Mouse (Mus musculus) cortical plate, adult 2 months (tissue): ENCODE data around the gene Slc39a11. TPM values are rescaled to one million over a fixed set of nuclear protein-coding genes. Genes with fewer than 3 reads are reported as not detected.
A peak's percentile ranks its signal among the peaks of the same experiment; 100 is the strongest.

Experiments used
- H3K27ac ChIP-seq: fragments of 200-500 bp; 2 replicates; pipeline ENCODE4 v1.5.1; 2012; ENCODE audit warnings: low read length, control low read depth, inconsistent platforms; ENCODE audit not compliant: insufficient read depth
- H3K4me1 ChIP-seq: fragments of 200-500 bp; 2 replicates; pipeline ENCODE4 v1.6.1; 2011; ENCODE audit warnings: low read length; ENCODE audit not compliant: control insufficient read depth, insufficient read depth
- H3K4me3 ChIP-seq: fragments of 200-500 bp; 2 replicates; pipeline ENCODE4 v1.5.1; 2011; ENCODE audit warnings: mild to moderate bottlenecking, low read length, control low read depth; ENCODE audit not compliant: insufficient read depth
- CTCF ChIP-seq: fragments of 200-500 bp; IDR thresholded peaks from 2 replicates; pipeline ENCODE4 v1.5.1; 2011; ENCODE audit warnings: mild to moderate bottlenecking, control low read depth, low read length; ENCODE audit not compliant: insufficient read depth; ENCODE audit errors: extremely low read depth
- POLR2A ChIP-seq: fragments of 200-500 bp; IDR thresholded peaks from 2 replicates; pipeline ENCODE4 v1.6.1; 2011; ENCODE audit warnings: mild to moderate bottlenecking, low read length, control low read depth; ENCODE audit not compliant: insufficient read depth; ENCODE audit errors: extremely low read depth
- polyA plus RNA-seq: library from polyadenylated mRNA; depleted of rRNA; stranded (reverse); fragments of >200 nt; gene quantifications from 2 replicates; pipeline ENCODE4 v1.2.3, GENCODE M21; 2012

Slc39a11 gene
- polyA plus RNA-seq, 1 experiment = 11.4 TPM

DNA sequence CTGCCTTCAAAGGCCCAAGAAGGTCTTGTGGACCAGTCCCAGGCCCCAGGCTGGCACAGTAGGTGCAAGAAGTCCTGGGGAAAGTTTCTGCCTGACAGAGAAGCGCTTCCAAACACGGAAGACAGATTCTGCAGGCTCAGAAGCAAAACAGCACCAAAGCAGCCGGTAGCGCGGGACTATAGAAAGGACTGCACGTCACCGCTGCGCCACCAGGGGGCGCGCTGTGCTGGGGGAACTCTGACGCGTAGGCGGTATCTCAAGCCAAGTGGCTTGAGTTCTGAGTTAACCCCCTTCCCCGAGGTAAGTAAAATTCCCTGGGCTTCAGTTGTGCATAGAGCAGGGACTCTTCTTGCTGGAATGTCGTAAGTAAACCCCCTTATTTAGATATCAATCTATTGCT lies 1.7 kb downstream of the Slc39a11 start:
- TF ChIP-seq POLR2A = no peak
- TF ChIP-seq CTCF = peak; percentile 80
- H3K4me1 ChIP-seq = peaks cover 2% of the 10 kb centered on the region; the same call in 1 of the 2 replicates
- H3K27ac ChIP-seq = no peak overlapping the region
- no peak overlapping the region for H3K4me3 ChIP-seq

DNA sequence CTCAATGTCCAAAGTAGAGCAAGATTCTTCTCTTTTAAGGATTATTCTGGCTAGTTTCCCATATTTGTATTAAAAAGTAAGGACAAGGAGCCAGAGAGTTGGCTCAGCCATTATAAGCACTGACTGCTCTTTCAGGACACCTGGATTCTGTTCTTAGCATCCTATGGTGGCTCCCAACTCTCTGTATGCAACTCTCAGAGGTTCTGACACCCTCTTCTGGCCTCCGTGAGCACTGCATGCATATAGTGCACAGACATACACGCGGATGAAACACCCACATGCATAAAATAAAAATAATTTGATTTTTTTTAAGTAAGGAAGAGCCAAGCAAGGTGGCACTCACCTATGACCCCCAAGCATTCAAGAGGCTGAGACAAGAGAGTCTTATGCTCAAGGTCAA lies 4.7 kb downstream of the Slc39a11 start:
- Histone ChIP-seq H3K27ac (no peak overlapping the region), H3K4me3 (no peak overlapping the region), H3K4me1 (peaks cover 2% of the 10 kb centered on the region; the same call in 1 of the 2 replicates)
- TF ChIP-seq POLR2A = no peak
- TF ChIP-seq CTCF = no peak

DNA sequence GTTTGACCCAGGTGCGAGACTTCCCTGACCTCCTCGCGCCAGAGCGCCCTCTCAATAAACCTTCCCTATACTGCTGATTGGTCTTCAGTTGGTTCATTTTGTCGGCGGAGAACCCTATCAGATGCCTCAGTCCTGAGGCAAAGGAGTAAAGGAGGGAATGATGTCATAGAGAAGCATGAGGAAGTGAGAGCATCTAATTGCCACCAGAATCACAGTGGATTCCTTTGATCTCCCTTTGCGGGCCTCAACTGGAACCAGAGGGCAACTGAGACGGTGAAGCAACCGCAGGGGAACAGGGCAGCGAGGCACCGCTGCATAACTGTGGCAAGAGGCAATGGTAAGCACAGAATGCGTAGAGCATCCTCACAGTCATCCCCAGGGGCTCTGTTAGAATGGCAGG lies 11.2 kb downstream of the Slc39a11 start:
- no peak overlapping the region for H3K4me3 ChIP-seq
- no peak overlapping the region for H3K27ac ChIP-seq
- TF ChIP-seq POLR2A (no peak), CTCF (no peak)
- no peaks in the 10 kb centered on the region for H3K4me1 ChIP-seq

DNA sequence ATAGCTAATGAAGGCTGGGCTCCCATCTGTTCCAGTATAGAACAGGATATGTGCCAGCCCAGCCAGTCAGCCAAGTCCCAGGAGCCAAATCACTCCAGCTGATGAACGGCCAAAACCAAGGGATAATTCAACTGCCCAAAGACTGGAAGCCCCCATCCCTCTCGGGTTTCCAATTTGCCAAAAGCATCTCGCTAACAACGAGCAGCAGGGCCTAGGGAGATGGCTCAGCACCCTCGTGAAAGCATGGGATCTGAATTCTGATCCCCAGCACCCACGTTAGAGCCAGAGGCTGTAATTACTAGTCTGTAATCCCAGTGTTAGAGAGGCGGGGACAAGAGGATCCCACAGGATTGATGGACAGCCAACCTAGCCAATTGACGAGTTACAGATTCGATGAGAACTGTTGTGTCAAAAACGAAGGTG lies 15.2 kb downstream of the Slc39a11 start:
- no peak for TF ChIP-seq CTCF
- no peak for TF ChIP-seq POLR2A
- no peak overlapping the region for H3K27ac ChIP-seq
- no peak overlapping the region for H3K4me3 ChIP-seq

DNA sequence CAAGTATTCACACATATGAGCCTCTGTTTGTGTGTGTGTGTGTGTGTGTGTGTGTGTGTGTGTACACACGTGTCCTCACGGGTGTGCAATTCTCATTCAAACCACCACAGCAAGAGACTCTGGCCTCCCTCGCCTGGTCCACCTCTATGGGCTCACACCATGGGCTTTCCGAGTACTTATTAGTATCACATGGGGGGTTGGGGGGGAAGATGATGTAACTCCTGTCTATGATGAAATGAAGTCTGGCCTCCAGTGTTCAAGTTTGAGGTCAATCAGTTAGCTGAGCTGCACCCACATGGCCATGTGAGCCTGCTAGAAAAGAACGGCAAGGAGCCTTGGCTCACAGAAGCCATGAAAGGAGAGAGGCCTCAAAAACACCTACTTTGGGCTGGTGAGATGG lies 16.5 kb downstream of the Slc39a11 start:
- H3K27ac ChIP-seq = no peak overlapping the region

More for the DNA sequence above, 15.2 kb downstream of the Slc39a11 start:
- H3K4me1 ChIP-seq = no peaks in the 10 kb centered on the region

DNA sequence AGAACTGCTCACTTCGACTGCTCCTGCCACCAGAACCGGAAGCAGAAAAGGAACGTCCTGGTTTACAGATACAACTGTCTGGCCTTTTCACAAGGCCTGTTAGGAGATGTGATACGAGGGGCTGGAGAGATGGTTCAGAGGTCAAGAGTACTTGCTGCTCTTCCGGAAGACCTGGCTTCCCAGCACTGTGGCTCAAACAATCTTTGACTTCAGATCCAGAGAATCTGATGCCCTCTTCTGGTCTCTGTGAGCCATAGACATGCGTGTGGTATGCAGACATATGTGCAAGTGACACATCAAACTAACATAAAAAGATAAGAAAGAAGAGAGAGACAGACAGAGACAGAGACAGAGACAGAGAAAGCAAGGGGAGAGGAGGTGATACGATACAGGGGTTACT lies 17.6 kb downstream of the Slc39a11 start:
- Histone ChIP-seq H3K4me3 (no peak overlapping the region), H3K4me1 (no peaks in the 10 kb centered on the region), H3K27ac (no peak overlapping the region)
- no peak for TF ChIP-seq POLR2A
- TF ChIP-seq CTCF = no peak

More for the DNA sequence above, 16.5 kb downstream of the Slc39a11 start:
- no peak for TF ChIP-seq CTCF
- TF ChIP-seq POLR2A = no peak
- Histone ChIP-seq H3K4me1 (no peaks in the 10 kb centered on the region), H3K4me3 (no peak overlapping the region)

DNA sequence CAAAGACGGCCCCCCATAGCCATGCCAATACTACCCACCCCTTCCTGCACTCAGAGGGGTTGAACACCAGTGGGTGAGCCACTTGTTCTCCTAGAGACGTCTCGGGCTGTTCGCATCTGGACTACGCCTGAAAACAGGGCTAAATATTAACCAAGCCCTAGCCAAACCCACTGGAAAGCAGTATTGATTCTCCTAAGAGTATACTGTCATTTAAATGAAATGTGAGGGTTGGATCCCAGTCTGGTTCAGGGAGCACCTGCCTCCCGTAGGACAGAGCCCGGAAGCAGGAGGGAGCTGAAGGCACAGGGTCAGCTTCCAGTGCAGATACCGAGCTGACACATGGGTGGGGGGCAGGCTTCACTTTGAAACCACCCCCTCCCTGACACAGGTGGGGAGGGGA lies 18.0 kb downstream of the Slc39a11 start:
- H3K4me3 ChIP-seq = no peak overlapping the region
- H3K27ac ChIP-seq = no peak overlapping the region
- H3K4me1 ChIP-seq = no peaks in the 10 kb centered on the region
- no peak for TF ChIP-seq POLR2A
- TF ChIP-seq CTCF = no peak

DNA sequence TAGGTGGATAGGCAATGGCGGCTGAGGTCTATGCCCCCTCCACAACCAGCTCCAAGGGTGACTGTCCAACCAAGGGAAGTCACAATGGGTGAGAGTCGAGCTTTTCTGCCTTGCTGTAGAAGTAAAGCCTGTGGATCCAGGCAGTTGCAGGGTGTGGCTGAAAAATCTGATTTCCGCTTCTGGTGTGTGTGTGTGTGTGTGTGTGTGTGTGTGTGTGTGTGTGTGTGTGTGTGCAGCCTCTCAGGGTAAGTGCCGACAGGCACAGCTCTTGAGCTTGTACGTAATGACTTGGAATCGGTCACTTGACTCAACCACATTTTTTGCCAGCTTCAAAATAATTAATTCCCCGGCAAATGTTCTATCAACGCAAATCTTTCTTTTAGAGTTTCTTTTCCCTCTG lies 18.6 kb downstream of the Slc39a11 start:
- TF ChIP-seq POLR2A (no peak), CTCF (no peak)
- H3K27ac ChIP-seq = no peak overlapping the region
- no peak overlapping the region for H3K4me3 ChIP-seq
- H3K4me1 ChIP-seq = no peaks in the 10 kb centered on the region

DNA sequence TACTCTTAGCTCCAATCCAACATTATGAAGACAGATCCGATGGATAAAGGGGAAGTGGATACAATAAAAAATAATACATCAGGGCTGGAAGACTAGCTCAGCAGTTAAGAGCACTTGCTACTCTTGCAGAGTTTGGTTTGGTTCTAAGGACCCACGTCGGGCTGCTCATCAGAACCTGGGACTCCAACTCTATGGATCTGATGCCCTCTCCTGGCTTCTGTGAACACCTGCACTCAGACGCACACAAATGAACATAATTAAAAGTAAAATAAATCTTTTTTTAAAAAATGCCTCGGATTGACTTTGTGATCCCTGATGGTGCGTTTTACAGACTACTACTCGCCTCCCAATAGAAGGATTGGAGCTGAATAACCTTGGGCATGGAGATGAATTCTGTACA lies 19.2 kb downstream of the Slc39a11 start:
- Histone ChIP-seq H3K4me1 (no peaks in the 10 kb centered on the region), H3K27ac (no peak overlapping the region), H3K4me3 (no peak overlapping the region)
- no peak for TF ChIP-seq POLR2A
- TF ChIP-seq CTCF = peak; percentile 60

DNA sequence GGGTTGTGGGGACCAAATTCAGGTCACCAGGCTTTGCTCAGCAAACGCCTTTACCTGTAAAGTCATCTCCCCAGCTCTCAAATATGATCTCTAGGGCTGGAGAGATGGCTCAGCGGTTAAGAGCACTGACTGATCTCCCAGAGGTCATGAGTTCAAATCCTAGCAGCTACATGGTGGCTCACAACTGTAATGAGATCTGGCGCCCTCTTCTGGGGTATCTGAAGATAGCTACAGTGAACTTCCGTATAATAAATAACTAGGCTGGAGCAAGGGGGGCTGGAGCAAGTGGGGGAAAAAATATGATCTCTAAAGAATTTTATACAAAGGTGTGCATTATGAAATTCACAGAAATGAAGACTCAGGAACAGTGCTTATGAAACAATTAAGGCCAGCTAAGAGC lies 22.1 kb downstream of the Slc39a11 start:
- TF ChIP-seq POLR2A (no peak), CTCF (peak; percentile 41; the same call in 1 of the 2 replicates)
- H3K27ac ChIP-seq = no peak overlapping the region
- no peaks in the 10 kb centered on the region for H3K4me1 ChIP-seq
- no peak overlapping the region for H3K4me3 ChIP-seq
